Mouse (Mus musculus) adrenal gland (tissue): ENCODE measurements around the gene Ltc4s.

Source experiments
- intact Hi-C: fragments of 180-260 bp; cut with DNase I; formaldehyde crosslinking; loops from one replicate; pipeline ENCODE4 v1.15.1; 2025

The Ltc4s gene

GRCm38 (mm10) chr11:50225611-50226378, 12.6 kb downstream of the Ltc4s start:
- intact Hi-C loops: loop anchor here (5.0 kb wide), 1 partner anchor 93 kb away; the partner anchor contains the start of gene Tbc1d9b

GRCm38 (mm10) chr11:50224671-50225530, 13.5 kb downstream of the Ltc4s start:
- intact Hi-C loops: loop anchor here (5.0 kb wide), 1 partner anchor 93 kb away; the partner anchor contains the start of gene Tbc1d9b

- intact Hi-C loops: no loop called here
These were observed 14.4 kb downstream of the Ltc4s start for GRCm38 (mm10) chr11:50223783-50224662.

GRCm38 (mm10) chr11:50222559-50223276, 15.7 kb downstream of the Ltc4s start:
- intact Hi-C loops: no loop called here

- intact Hi-C loops: no loop called here
These were observed 18.6 kb downstream of the Ltc4s start for GRCm38 (mm10) chr11:50219833-50220232.

- intact Hi-C loops: no loop called here
These were observed 20.6 kb downstream of the Ltc4s start for GRCm38 (mm10) chr11:50217811-50218210.

- intact Hi-C loops: no loop called here
These were observed 21.6 kb downstream of the Ltc4s start for GRCm38 (mm10) chr11:50216724-50217366.

GRCm38 (mm10) chr11:50215633-50216032, 22.8 kb downstream of the Ltc4s start:
- intact Hi-C loops: no loop called here

GRCm38 (mm10) chr11:50214631-50215030, 23.8 kb downstream of the Ltc4s start:
- intact Hi-C loops: no loop called here

GRCm38 (mm10) chr11:50212848-50213758, 25.3 kb downstream of the Ltc4s start:
- intact Hi-C loops: no loop called here

GRCm38 (mm10) chr11:50212060-50212739, 26.2 kb downstream of the Ltc4s start:
- intact Hi-C loops: no loop called here

- intact Hi-C loops: no loop called here
These were observed 26.9 kb downstream of the Ltc4s start for GRCm38 (mm10) chr11:50211322-50212059.

GRCm38 (mm10) chr11:50210505-50211151, 27.8 kb downstream of the Ltc4s start, which contains the start of the genes Sqstm1 and Mgat4b:
Gene Sqstm1, minus strand, starts transcription at chr11:50210827.
Gene Mgat4b, plus strand, starts transcription at chr11:50210890.
- intact Hi-C loops: no loop called here

- intact Hi-C loops: no loop called here
These were observed 28.3 kb downstream of the Ltc4s start for GRCm38 (mm10) chr11:50210101-50210504.

GRCm38 (mm10) chr11:50208039-50208438, 30.4 kb downstream of the Ltc4s start:
- intact Hi-C loops: loop anchor here (5.0 kb wide), 1 partner anchor 36 kb away; the partner anchor contains the start of gene Mrnip

- intact Hi-C loops: loop anchor here (5.0 kb wide), 1 partner anchor 35 kb away; the partner anchor contains the start of gene Mrnip
These were observed 31.1 kb downstream of the Ltc4s start for GRCm38 (mm10) chr11:50207344-50207743.

GRCm38 (mm10) chr11:50206037-50206436, 32.4 kb downstream of the Ltc4s start:
- intact Hi-C loops: loop anchor here (5.0 kb wide), 1 partner anchor 34 kb away; the partner anchor contains the start of gene Mrnip
